Mouse (Mus musculus) hindbrain, embryonic 15.5 days (tissue): ENCODE measurements around the gene Vapb. TPM values are rescaled to one million over a fixed set of nuclear protein-coding genes. Genes with fewer than 3 reads are reported as not detected.

ENCODE experiments used
- ATAC-seq: fragments of 200-750 bp; cut with Nextera tagmentation; 2 replicates; pipeline ENCODE4 v1.8.0; 2017; ENCODE audit warnings: low read depth, moderate number of reproducible peaks, moderate TSS enrichment; ENCODE audit not compliant: low FRiP score
- H3K27ac ChIP-seq: fragments of 300-500 bp; sonication (generic); replicated peaks from 2 replicates; pipeline ENCODE4 v1.5.1; 2015; ENCODE audit warnings: mild to moderate bottlenecking, inconsistent platforms
- H3K27me3 ChIP-seq: fragments of 300-500 bp; sonication (generic); 2 replicates; pipeline ENCODE4 v1.6.1; 2015; ENCODE audit warnings: control low read depth, inconsistent platforms
- H3K36me3 ChIP-seq: fragments of 300-500 bp; sonication (generic); 2 replicates; pipeline ENCODE4 v1.6.1; 2015; ENCODE audit warnings: control low read depth, inconsistent platforms
- H3K4me1 ChIP-seq: fragments of 300-500 bp; sonication (generic); replicated peaks from 2 replicates; pipeline ENCODE4 v1.6.1; 2015; ENCODE audit warnings: control low read depth, inconsistent platforms
- H3K4me2 ChIP-seq: fragments of 300-500 bp; sonication (generic); 2 replicates; pipeline ENCODE4 v1.6.1; 2015; ENCODE audit warnings: moderate library complexity, mild to moderate bottlenecking, inconsistent platforms
- H3K4me3 ChIP-seq: fragments of 300-500 bp; sonication (generic); 2 replicates; pipeline ENCODE4 v1.5.1; 2015; ENCODE audit warnings: mild to moderate bottlenecking, inconsistent platforms
- H3K9ac ChIP-seq: fragments of 300-500 bp; sonication (generic); 2 replicates; pipeline ENCODE4 v1.6.1; 2015; ENCODE audit warnings: inconsistent platforms
- H3K9me3 ChIP-seq: fragments of 300-500 bp; sonication (generic); 2 replicates; pipeline ENCODE4 v1.6.1; 2016; ENCODE audit warnings: control low read depth, inconsistent platforms
- WGBS: fragments of 180-500 bp; shearing (Covaris S2); methylation state at CpG from one replicate; pipeline ENCODE4 v1.1.7; 2015; 5-methylcytosine and 5-hydroxymethylcytosine counted together
- microRNA-seq: library from miRNA; unstranded; fragments of <30 nt; microRNA quantifications from one replicate; pipeline ENCODE4, GENCODE M21; 2016
- polyA plus RNA-seq: library from polyadenylated mRNA; unstranded; fragments of >200 nt; fragmentation: Nextera tagmentation; extraction: Ambion mirVana; gene quantifications from 2 replicates; pipeline ENCODE4 v1.2.1, GENCODE M21; 2015

The Vapb gene
- polyA plus RNA-seq, 1 experiment from 2014 or later = 15.9 TPM

GRCm38 (mm10) chr2:173826287-173826686 is 89.0 kb downstream of the Vapb start:
- Histone ChIP-seq H3K4me1 (no peaks in the 10 kb centered on the region), H3K4me2 (no peak overlapping the region), H3K36me3 (no peaks in the 10 kb centered on the region), H3K4me3 (no peak overlapping the region), H3K27ac (no peak overlapping the region), H3K9me3 (no peaks in the 10 kb centered on the region), H3K9ac (no peak overlapping the region), H3K27me3 (no peaks in the 10 kb centered on the region)
- WGBS = 86% methylated on average over 4 of the region's 4 CpGs
- ATAC-seq = no peak; the same call in 1 of the 2 replicates

GRCm38 (mm10) chr2:173827228-173827627 is 89.9 kb downstream of the Vapb start:
- Histone ChIP-seq H3K9ac (no peak overlapping the region), H3K9me3 (no peaks in the 10 kb centered on the region), H3K27me3 (no peaks in the 10 kb centered on the region), H3K4me2 (no peak overlapping the region), H3K36me3 (no peaks in the 10 kb centered on the region), H3K4me1 (no peaks in the 10 kb centered on the region), H3K27ac (no peak overlapping the region), H3K4me3 (no peak overlapping the region)
- 94% methylated on average over 9 of the region's 9 CpGs for WGBS
- no peak for ATAC-seq

- H3K4me3 ChIP-seq = no peak overlapping the region
- no peak overlapping the region for H3K9ac ChIP-seq
- no peaks in the 10 kb centered on the region for H3K36me3 ChIP-seq
- WGBS = 76% methylated on average over 6 of the region's 6 CpGs
- H3K27ac ChIP-seq = no peak overlapping the region
- H3K4me2 ChIP-seq = no peak overlapping the region
- no peaks in the 10 kb centered on the region for H3K4me1 ChIP-seq
- no peak for ATAC-seq
- H3K27me3 ChIP-seq = no peaks in the 10 kb centered on the region
- no peaks in the 10 kb centered on the region for H3K9me3 ChIP-seq
Observed at GRCm38 (mm10) chr2:173828134-173828533, 90.8 kb downstream of the Vapb start.

GRCm38 (mm10) chr2:173832828-173833492 is 95.6 kb downstream of the Vapb start:
- no peak overlapping the region for H3K27ac ChIP-seq
- no peaks in the 10 kb centered on the region for H3K27me3 ChIP-seq
- no peak overlapping the region for H3K4me3 ChIP-seq
- no peak overlapping the region for H3K4me2 ChIP-seq
- H3K9me3 ChIP-seq = no peaks in the 10 kb centered on the region
- 67% methylated on average over 7 of the region's 7 CpGs for WGBS
- H3K36me3 ChIP-seq = no peaks in the 10 kb centered on the region
- ATAC-seq = no peak
- no peak overlapping the region for H3K9ac ChIP-seq
- no peaks in the 10 kb centered on the region for H3K4me1 ChIP-seq

Small RNAs within 50 kb of the gene (microRNA-seq; reads per million reads assigned to microRNA genes)
- not detected for gene Mir6340

Other genes starting within 250 kb of the Vapb start
- not detected in 2 replicates for gene 1700021F07Rik, start 214.9 kb upstream of the Vapb start, polyA plus RNA-seq
- not detected in 2 replicates for gene Ankrd60, start 159.1 kb upstream of the Vapb start, polyA plus RNA-seq
- 31.0 and 33.0 TPM in 2 replicates for gene Rab22a, start 77.8 kb upstream of the Vapb start, polyA plus RNA-seq
- not detected in 2 replicates for gene 1700010B08Rik, start 18.1 kb upstream of the Vapb start, polyA plus RNA-seq